Mouse (Mus musculus): ENCODE measurements around the gene Clip4.

DNA sequence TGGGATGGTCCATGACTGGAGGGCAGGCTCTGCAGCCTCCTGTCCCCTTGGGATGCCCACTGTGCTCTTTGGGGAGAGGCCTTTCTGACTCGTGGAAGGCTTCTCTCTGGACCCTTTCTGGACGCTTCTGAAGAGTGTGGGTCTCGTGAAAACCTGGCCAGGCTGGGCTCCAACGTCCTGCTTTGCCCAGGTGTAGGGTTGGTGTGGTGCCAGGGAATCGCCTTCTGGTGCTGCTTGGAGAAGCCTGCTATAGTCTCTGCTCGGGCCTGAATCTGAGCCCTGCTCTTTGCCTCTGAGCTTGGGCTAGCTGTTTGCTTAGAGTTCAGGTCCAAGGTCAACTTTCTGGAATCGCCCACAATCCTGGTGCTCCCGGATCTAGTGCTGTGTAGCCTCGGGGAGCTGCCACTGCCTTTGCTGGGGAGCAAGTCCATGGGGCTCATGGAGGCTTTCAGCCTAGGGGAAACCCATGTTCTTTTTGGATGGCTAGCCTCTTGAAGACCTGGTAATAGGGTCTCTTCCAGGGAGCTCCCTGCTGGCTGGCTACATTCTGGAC, 18.6 kb upstream of the Clip4 start:
- TF ChIP-seq POLR2A (IDR thresholded peaks at IDR 0.05; ENCODE audit: control insufficient read depth, low read depth, low read length) (no peak), CTCF (IDR thresholded peaks at IDR 0.05; ENCODE audit: control insufficient read depth, insufficient read depth, insufficient replicate concordance, low read depth, low read length) (no peak)
